Mouse (Mus musculus): Measurements from ENCODE around the gene Tuba1b.
A peak's percentile ranks its signal among the peaks of the same experiment; 100 is the strongest.
"Not testable (repeated sequence)": the region's sequence is repeated elsewhere in the genome, so short reads cannot be mapped to it uniquely, and the experiment has no call there.

Tuba1b gene

GRCm38 (mm10) chr15:98924682-98925081, 9.7 kb downstream of the Tuba1b start:
- no peak for DNase-seq (ENCODE audit: low read depth, low spot score)

DNA sequence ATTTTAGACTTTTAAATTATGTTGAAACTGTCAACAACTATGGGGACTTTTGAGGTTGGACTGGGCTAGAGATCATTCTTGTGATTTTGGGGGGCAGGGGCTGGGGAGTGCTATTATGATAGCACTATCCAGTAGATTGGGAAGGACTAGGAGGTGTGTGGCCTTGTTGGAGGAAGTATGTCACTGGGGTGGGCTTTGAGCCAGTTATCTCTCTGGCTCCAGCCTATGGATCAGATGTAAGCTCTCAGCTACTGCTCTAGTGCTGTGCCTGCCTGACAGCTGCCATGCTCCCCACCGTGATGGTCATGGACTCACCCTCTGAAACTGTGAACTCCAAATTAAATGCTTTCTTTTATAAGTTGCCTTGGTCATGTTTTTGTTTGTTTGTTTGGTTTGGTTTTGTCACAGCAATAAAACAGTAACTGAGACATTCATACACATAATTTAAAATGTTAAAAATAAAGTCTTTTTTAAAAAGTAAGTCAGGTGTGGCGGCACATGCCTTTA, 11.3 kb downstream of the Tuba1b start:
- DNase-seq (ENCODE audit: low read depth, low spot score): no peak

DNA sequence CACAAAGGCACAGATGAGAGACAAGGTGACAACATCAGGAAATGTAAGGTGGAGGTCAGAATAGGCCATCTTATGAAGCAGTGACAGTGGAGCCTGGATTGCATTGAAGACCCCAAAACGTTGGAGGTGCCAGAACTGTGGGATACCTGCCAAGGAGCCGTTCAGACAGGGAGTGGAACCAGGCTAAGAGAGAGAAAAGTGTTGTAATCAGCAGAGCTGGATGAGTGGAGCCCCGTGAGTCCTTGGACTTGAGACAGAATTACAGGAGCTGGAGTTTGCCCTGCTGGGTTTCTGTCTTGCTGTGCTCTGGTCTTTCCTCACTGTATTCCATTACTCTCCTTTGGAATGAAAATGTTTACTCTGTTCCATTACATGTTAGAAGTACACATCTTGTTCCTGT, 11.8 kb downstream of the Tuba1b start:
- no peak for DNase-seq (ENCODE audit: low read depth, low spot score)

- DNase-seq (ENCODE audit: low read depth, low spot score): no peak
Observed at GRCm38 (mm10) chr15:98921510-98921909, 12.9 kb downstream of the Tuba1b start.

DNA sequence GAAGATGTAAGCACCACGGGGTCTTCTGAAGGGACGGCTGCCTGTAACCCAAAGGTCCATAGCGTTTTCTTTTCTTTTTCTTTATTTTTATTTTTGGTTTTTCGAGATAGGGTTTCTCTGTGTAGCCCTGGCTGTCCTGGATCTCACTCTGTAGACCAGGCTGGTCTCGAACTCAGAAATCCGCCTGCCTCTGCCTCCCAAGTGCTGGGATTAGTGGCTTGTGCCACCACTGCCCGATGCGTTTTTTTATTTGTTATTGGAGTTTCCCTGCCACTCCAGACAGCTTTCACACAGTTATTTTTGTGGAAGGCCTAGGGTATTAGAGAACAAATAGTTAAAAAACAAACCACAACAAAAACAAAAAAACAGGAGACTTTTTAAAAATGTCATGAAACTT, 15.9 kb downstream of the Tuba1b start:
- DNase-seq (ENCODE audit: low read depth, low spot score): not testable (repeated sequence)

GRCm38 (mm10) chr15:98917538-98918498, 16.5 kb downstream of the Tuba1b start, which contains the start of gene Lmbr1l:
Gene Lmbr1l, minus strand, starts transcription at chr15:98918231.
- peak; percentile 99 for DNase-seq (ENCODE audit: low read depth, low spot score)

DNA sequence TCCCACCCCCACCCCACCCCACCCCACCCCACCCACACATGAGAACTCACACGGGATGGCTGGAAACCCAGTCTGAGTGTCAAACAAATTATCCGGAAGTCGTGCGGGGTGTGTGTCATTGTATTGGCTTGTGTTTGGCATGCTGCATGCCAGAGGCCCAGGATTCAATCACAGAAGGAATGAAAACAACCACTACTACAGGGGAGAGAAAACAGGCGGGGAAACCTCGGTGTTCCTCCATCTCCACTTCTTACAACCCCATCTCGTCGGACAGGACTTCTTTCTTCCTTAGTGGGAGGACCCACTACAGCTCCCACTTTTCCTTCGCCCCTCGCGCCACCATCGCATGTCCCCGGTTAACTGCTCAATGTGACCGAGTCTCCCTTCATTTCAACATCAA, 17.3 kb downstream of the Tuba1b start:
- no peak for DNase-seq (ENCODE audit: low read depth, low spot score)

DNA sequence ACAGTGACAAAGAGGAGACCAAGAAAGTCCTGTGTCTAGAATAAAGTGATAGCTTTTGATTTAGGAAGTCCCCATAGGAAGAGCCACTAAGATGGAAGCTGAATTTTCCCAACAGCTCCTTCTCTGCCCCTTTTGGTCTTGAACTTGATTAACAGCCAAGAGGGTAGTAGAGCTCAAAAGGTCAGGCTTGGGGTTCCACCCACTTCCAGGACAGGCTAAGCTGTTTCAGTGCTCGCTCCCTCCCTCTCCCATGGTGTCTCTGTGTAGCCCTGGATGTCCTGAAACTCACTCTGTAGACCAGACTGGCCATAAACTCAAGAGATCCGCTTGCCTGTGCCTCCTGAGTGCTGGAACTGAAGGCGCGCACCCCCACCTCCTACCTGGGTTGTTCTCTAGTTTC, 18.3 kb downstream of the Tuba1b start:
- no peak for DNase-seq (ENCODE audit: low read depth, low spot score)

DNA sequence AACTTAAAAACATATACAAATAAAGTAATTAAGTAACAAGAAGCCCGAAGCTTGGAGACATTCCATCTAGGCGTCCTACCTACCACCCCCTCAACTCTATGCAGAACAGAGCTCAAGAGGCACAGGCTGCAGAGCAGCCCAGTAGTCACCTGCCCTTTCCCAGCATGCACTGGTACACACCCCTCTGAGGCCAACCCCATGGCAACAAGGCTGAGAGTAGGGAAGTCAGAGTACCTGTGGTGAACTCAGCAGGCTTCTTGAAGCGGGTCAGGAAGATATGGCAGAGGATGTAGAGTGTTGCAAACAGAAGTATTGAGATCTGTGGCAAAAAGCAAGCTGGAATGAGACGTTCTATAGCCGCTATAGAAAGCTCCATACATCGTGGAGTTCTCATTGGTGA, 19.5 kb downstream of the Tuba1b start:
- no peak for DNase-seq (ENCODE audit: low read depth, low spot score)

DNA sequence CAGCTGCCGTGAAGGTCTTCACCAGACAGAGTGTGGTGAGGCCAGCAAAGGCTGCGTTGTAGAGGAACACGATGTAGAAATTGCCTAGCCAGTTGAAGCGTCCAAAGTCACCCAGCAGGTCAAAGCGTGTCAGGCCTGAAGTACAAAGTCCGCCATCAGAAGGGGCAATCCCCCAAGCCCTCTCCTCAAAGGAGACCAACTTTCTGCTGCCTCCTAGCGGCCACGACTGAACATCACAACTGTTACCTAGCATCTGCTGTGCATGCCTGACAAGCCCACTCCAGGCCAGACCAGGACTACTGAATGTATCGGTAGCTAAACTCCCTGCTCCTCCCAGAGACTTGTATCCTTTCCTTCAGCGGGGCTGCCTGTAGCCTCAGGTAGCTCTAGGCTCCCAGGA, 29.7 kb downstream of the Tuba1b start:
- DNase-seq (ENCODE audit: low read depth, low spot score): no peak

DNA sequence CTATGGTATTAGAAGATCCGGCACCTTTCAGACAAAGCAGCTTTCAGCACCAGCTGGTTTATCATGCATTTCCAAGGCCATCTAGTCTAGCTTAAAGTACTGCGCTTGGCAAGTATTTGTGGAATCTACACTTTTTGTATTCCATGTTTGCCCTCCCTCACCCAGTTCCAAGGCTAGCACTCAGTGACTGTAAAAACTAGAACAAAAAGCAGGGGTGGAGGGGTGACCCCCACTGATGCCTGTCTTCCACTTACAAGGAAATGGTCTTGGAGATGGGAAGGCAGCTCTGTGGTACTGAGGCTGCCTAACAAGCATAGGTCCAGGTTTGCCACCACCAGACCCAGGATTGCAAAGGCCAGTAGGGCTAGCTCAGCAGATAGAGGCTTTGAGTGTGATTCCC, 31.8 kb downstream of the Tuba1b start:
- no peak for DNase-seq (ENCODE audit: low read depth, low spot score)

DNA sequence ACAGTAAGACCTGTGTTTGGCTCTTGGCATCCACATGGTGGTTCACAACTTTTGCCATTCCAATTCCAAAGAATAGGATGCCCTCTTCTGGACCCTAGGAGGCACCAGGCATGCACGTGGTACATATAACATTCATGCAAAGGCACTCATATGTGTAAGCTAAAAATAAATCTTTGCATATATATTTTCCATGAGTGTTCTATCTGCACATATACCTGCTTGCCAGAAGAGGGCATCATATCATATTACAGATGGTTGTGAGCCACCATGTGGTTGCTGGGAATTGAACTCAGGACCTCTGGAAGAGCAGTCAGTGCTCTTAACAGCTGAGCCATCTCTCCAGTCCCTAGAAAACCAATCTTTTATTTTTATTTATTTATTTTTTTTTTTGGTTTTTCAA, 32.8 kb downstream of the Tuba1b start:
- DNase-seq (ENCODE audit: low read depth, low spot score): no peak

DNA sequence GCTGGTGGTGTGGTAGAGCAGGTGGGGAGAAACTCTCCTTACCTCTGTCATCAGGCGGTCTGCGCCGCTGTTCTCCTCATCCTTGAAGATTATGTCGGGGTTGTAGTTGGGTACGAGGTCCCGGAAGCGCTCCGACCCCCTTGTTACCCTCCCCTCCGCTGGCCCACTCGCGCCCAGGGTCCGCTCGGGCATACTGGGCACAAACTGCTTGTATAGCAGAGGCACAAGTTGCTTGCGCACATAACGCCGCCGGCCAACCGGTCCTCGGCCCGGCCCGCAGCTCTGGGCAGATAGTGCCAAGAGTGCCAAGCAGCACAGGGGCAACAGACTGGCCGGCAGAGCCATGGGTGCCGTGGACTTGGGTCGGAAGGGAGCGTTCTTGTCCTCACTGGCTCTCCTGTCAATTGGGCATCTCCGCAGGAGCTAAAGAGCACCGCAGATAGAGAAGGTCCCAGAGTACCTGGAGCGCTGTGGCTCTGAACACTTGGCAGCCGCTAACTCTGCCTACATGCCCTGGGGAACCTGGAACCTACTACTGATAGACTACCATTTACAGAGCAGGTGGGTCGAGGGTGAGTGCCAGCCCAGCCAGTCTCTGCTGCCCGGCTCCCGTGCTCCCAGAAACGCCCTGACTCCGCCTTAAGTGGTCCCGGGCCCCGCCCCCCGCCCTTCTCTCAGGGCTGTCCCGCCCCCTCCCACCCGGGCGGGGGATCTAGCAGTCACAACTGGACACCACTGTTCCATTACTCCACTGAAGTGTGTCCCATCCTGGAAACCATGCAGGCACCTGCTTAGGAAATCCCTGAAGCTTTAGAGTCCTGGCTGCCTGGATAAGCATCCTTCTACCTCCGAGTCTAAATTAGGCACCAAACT, 36.2 kb downstream of the Tuba1b start, which contains the start of gene Dhh:
Gene Dhh, minus strand, starts transcription at position 613 of the 873 bp plus-strand sequence.
- no peak for DNase-seq (ENCODE audit: low read depth, low spot score)

DNA sequence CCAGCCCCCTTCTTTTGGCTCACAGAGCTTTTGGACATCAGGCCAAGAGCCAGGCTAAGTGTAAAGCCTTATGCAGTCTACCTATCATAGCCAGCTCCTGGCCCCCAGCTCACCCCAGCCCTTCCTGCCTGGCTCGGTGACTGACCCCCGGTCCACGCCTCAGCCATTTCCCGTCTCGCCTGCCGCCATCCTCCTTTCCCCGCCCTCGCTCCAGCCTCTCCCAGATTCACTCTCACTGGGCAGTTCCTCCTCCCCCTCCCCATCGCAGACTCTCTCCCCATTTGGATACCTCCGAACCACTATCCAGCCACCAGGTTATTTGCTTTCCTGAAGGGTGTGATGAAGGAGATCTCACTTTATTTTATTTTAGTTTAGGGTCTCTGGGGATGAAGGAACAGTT, 36.9 kb downstream of the Tuba1b start:
- no peak for DNase-seq (ENCODE audit: low read depth, low spot score)

DNA sequence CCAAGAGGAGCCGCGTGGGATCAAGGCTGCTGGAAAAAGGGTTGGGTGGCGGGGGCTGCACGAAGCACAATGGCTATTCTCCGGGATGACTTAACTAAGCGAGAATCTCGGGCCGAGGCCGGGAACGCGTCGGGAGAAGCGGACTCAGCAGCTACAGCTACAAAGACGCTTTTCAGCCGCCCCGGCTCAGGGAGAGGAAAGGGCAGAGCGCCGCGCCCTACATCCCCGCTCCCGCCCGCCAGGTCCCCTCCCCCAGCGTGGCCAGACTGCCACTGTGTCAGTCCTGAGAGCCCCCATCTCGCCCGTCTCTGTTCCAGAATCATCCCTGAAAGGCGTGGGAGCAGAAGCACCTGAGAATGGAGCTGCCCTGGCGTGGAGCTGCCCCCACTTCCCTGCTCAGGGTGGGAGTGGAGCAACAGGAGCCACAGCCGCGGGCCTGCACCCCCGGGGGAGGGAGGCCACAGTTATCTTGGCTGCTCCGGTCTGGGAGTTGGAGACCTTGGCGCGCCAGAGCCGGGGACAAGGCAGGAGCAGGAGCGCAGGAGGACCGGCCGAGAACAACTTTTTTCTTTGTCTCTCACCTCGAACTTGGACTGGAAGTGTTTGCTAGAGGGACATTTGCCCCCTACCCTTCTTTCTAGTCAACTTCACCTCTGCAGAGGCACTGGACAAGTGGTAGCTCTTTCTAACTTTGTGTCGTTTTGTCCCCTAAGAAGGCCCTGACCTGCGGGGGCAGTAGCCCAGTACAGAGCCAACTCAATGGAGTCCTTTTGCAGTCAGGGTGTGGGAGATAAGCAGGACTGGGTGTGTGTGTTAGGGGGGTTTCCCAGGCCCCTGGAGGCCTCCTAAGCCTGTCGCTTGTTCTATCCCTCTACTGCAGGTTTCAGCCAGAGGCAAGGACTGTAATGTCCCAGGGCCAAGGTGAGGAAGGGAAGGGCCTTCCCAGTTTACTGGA, 38.5 kb downstream of the Tuba1b start:
- no peak for DNase-seq (ENCODE audit: low read depth, low spot score)

- no peak for DNase-seq (ENCODE audit: low read depth, low spot score)
Observed at GRCm38 (mm10) chr15:98894746-98895634, 39.4 kb downstream of the Tuba1b start.

- DNase-seq (ENCODE audit: low read depth, low spot score): no peak
Observed at GRCm38 (mm10) chr15:98893940-98894745, 40.2 kb downstream of the Tuba1b start, which contains the start of gene Rhebl1. Gene Rhebl1, minus strand, starts transcription at chr15:98894540.

- no peak for DNase-seq (ENCODE audit: low read depth, low spot score)
Observed at GRCm38 (mm10) chr15:98893036-98893435, 41.3 kb downstream of the Tuba1b start.

Measured in telencephalon, adult 2 months (tissue).